Mouse (Mus musculus): Measurements from ENCODE around the gene Gm11009.
"Not testable (repeated sequence)": the region's sequence is repeated elsewhere in the genome, so short reads cannot be mapped to it uniquely, and the experiment has no call there.

Gene Gm11009

GRCm38 (mm10) chr2:176319394-176319793 is at the start of gene Gm11009:
TSS of gene Gm11009 (minus strand) at chr2:176319494.
- DNase-seq: not testable (repeated sequence)

All from spleen, adult 18-20 months (tissue).